In genomic region chr16:49951288-49951691, GRCm38 (mm10) we compare ENCODE assay signal across 11 mouse cellular contexts.
A peak's percentile ranks its signal among the peaks of the same experiment; 100 is the strongest.
DNase-seq lines count a peak whose midpoint lies in the region; ATAC-seq and TF ChIP-seq lines count a peak whose summit lies in the region.
"Had no signal": no experiment of that assay in that cellular context is flagged by ENCODE, and none has a peak within 500 bp of the region (broad histone marks: within the 10 kb centered on the region; RNA-seq: fewer than 3 reads in every experiment).

No protein-coding gene starts in this region.

- no peaks in the 10 kb centered on the region for H3K27me3 ChIP-seq in limb, embryonic 15.5 days
- H3K27me3 ChIP-seq in liver, postnatal 0 days (ENCODE audit: insufficient read depth, low read length), result no peaks in the 10 kb centered on the region
- H3K27me3 ChIP-seq: limb, embryonic 12.5 days; Patski had no signal

- no peak overlapping the region for H3K4me2 ChIP-seq in limb, embryonic 15.5 days
- H3K4me2 ChIP-seq in liver, postnatal 0 days (ENCODE audit: low read depth, low read length), result no peak overlapping the region
- H3K4me2 ChIP-seq: limb, embryonic 12.5 days had no signal

- no peak overlapping the region for H3K9ac ChIP-seq in limb, embryonic 15.5 days
- H3K9ac ChIP-seq in liver, postnatal 0 days (replicated peaks), result no peak overlapping the region
- H3K9ac ChIP-seq: limb, embryonic 12.5 days had no signal

- no peak for TF ChIP-seq EP300 in liver, postnatal 0 days (IDR thresholded peaks at IDR 0.05; ENCODE audit: low read depth)

- ATAC-seq in limb, embryonic 15.5 days (ENCODE audit: insufficient number of reproducible peaks, low FRiP score, low TSS enrichment, low read depth), result peak; percentile 69; the same call in 1 of the 2 replicates
- ATAC-seq in liver, postnatal 0 days, result no peak

- H3K4me1 ChIP-seq in limb, embryonic 15.5 days, result peaks cover 11% of the 10 kb centered on the region
- H3K4me1 ChIP-seq in liver, postnatal 0 days (ENCODE audit: insufficient read depth), result peaks cover 6% of the 10 kb centered on the region
- H3K4me1 ChIP-seq: limb, embryonic 12.5 days had no signal

- no peaks in the 10 kb centered on the region for H3K9me3 ChIP-seq in limb, embryonic 15.5 days
- no peaks in the 10 kb centered on the region for H3K9me3 ChIP-seq in liver, postnatal 0 days (ENCODE audit: low read length)

- no peak for TF ChIP-seq CTCF in liver, postnatal 0 days (IDR thresholded peaks at IDR 0.05; ENCODE audit: low read depth)

- peak; percentile 48 for DNase-seq in gastrocnemius, postnatal 25 days
- DNase-seq in gastrocnemius, postnatal 4 days (ENCODE audit: low spot score in 2 of 2), result no peak
- peak; percentile 87 for DNase-seq in Muller cell, postnatal 12 days (ENCODE audit: inconsistent ontology term)
- peak; percentile 89 for DNase-seq in fibroblast of lung, adult 2 months (ENCODE audit: low read depth)
- DNase-seq in liver, postnatal 0 days, result no peak
- no peak for DNase-seq in urinary bladder, postnatal 10 days (ENCODE audit: low spot score)
- DNase-seq in urinary bladder, postnatal 25 days (ENCODE audit: low spot score), result no peak
- DNase-seq: cerebellum, adult 18-20 months had no signal

- H3K36me3 ChIP-seq in limb, embryonic 15.5 days, result no peaks in the 10 kb centered on the region
- H3K36me3 ChIP-seq in liver, postnatal 0 days (replicated peaks; ENCODE audit: insufficient read depth, low read length), result no peaks in the 10 kb centered on the region
- H3K36me3 ChIP-seq: limb, embryonic 12.5 days had no signal

- H3K27ac ChIP-seq in limb, embryonic 15.5 days, result peak overlapping the region; percentile 55; the same call in 1 of the 2 replicates
- H3K27ac ChIP-seq in liver, postnatal 0 days (ENCODE audit: low read depth), result no peak overlapping the region
- H3K27ac ChIP-seq: limb, embryonic 12.5 days had no signal

- 45% methylated on average over 2 of the region's 2 CpGs for WGBS in limb, embryonic 15.5 days
- whole genome bisulfite sequencing in liver, postnatal 0 days (ENCODE audit: insufficient replicate concordance), result 73% methylated on average over 2 of the region's 2 CpGs

- H3K4me3 ChIP-seq in limb, embryonic 15.5 days, result no peak overlapping the region
- no peak overlapping the region for H3K4me3 ChIP-seq in liver, postnatal 0 days (ENCODE audit: low read depth, low read length)
- H3K4me3 ChIP-seq: limb, embryonic 12.5 days had no signal

Comparison
In these comparisons a context has a peak if more than half of its experiments do, and no peak if none do; other contexts are left out.
1. DNase-seq: peak in gastrocnemius, postnatal 25 days (single experiment), Muller cell, postnatal 12 days (single experiment) and fibroblast of lung, adult 2 months (single experiment); none in gastrocnemius, postnatal 4 days (0 of 2), liver, postnatal 0 days (single experiment), urinary bladder, postnatal 10 days (single experiment) and urinary bladder, postnatal 25 days (single experiment).